Mouse (Mus musculus): ENCODE data around the gene Atg4a-ps.
"Not testable (repeated sequence)": the region's sequence is repeated elsewhere in the genome, so short reads cannot be mapped to it uniquely, and the experiment has no call there.

The Atg4a-ps gene

DNA sequence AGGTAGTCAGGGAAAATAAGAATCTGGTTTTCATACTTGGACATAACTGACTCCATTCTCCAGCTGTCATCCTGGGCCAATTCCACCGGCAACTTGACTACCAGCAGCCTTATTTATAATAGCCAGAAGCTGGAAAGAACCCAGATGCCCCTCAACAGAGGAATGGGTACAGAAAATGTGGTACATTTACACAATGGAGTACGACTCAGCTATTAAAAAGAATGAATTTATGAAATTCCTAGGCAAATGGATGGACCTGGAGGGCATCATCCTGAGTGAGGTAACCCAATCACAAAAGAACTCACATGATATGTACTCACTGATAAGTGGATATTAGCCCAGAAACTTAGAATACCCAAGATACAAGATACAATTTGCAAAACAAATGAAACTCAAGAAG lies at the start of gene Atg4a-ps:
Atg4a-ps (minus strand) TSS at position 101 of the 400 bp plus-strand sequence.
- DNase-seq (ENCODE audit: low spot score in 2 of 2): not testable (repeated sequence)

DNA sequence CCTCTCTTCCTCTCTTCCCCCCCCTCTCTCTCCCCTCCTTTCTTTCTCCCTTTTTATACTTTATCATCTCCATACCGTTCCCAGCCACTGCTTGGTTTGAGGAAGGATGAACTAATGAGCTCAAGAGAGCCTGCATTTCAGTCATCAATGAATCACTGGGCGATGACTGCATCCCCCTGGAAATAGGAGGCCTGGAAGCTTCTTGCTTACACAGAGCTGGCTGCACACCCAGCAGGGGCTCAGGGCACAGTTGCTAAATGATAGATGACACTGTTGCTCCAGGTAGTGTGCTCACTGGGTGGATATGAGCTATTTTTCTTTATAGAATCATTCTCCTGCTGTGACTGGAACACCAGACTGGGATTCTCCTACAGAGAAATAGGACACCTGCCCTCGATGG lies 49.7 kb upstream of the Atg4a-ps start:
- no peak for DNase-seq (ENCODE audit: low spot score in 2 of 2)

DNA sequence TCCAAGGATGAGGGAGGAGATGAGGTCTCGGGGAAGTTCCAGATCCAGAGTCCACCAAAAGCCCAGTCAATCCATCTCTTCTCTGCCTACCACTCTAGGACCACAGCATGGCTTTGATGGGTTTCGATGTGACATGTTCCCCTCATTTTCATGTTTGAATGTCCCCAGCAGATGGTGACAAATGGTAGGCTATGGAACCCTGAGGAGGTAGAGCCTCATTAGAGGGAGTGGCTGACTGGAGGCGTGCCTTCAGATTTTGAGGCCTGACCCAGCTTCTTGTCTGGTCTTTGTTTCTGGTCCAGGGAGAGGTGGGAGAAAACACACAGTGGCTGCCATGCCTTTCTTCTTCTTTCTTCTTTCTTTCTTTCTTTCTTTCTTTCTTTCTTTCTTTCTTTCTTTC lies 44.6 kb upstream of the Atg4a-ps start:
- no peak for DNase-seq (ENCODE audit: low spot score in 2 of 2)

DNA sequence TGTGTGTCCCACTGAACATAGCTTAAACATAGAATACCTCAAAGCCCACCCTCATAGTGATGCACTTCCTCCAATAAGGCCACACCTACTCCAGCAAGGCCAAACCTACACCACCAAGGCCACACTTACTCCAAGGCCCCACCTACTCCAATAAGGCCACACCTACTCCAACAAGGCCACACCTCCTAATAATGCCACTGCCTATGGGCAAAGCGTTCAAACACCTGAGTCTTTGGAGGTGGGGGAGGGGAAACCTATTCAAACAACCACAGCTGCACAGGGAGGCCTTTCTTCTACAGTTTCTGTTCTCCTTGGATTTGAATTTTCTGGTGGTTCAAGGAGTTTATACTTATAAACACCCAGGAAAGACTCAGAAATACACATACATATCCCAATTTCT lies 43.2 kb upstream of the Atg4a-ps start:
- no peak for DNase-seq (ENCODE audit: low spot score in 2 of 2)

DNA sequence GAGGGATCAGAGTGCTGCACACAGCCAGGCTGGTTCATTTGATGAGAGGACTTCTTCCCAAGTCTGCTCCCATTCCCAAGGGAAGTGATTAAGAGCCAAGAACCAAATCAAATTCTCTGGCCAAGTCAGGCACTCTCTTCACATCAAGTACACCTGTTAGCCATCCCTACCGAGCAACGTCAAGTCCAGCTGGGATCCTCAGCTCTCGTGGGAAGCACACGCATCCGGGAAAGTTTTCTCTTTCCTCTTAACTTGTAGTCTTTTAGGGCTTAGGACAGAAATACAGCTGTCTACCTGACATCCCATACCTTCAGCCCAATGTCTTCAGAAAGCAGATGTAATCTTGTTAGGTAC lies 38.1 kb upstream of the Atg4a-ps start:
- DNase-seq (ENCODE audit: low spot score in 2 of 2): no peak

DNA sequence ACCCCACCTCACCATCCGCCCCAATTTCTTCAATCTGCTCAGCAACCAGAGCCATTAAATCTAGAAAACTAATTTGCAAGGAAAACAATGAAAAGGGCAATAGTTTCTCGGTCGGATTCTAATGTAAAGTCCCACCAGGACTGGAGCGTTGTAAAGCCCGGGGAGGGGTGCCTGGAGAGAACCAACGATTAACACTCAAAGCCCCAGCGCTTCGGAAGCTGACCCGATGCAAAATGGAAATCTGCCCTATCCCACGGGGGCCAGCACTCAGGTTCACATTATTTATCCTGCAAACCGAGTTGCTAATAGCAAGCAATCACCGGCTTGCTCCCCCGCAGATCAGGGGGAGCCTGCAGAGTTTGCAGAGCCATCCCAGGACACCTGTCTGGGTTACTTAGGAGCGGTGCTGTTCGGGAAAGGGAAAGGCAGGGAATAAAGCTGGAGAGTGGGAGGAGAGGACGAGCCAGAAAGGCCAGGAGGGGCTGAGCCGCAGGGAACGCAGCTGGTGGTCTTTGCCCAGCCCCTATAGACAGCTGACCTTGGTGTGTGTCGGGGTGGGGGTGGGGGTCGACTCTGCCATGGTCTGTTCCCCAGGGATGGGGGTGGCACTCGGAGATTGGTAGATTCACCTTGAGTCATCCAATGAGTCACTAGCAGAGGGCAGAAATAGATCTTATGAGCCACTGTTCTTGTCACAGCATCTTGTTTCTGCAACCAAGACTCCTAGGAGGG lies 37.5 kb upstream of the Atg4a-ps start:
- peak; percentile 60 to 64 for DNase-seq (ENCODE audit: low spot score in 2 of 2)

DNA sequence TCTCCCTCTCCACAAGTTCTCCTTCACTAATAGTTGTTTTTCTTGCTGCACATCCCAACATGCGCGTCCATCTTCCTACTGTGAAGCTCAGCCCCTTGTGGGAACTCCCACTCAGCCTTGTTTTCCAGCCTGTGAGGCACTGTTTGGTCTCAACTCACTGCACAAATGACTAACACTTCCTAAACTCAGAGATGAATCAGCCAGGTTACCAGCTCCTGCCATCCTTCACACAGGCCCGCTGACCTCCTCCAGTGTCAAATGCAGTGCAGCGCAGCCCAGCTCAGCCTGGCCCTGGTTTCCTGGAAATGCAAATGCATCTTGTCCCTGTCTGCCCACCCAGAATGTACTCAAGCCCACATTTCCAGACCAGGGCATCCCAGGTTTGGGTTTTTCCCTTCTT lies 36.6 kb upstream of the Atg4a-ps start:
- peak; percentile 39 to 55 for DNase-seq (ENCODE audit: low spot score in 2 of 2)

DNA sequence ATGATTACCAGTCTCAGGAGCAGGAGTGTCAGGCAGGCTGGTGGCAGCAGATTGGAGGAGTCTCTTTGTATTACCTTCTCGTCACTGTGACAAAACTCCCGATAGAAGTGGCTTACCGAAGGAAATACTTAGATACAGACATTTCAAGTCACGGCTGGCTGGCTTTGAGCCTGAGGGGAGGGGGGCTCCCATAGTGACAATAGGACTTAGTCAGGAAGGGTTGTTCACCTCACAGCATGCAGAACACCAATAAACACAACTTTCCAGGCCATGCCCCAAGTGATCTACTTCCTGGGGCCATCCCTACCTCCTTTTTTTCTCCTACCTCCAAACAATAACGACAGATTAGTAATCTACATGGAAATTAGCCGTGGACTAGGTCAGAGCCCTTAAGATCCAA lies 32.9 kb upstream of the Atg4a-ps start:
- no peak for DNase-seq (ENCODE audit: low spot score in 2 of 2)

DNA sequence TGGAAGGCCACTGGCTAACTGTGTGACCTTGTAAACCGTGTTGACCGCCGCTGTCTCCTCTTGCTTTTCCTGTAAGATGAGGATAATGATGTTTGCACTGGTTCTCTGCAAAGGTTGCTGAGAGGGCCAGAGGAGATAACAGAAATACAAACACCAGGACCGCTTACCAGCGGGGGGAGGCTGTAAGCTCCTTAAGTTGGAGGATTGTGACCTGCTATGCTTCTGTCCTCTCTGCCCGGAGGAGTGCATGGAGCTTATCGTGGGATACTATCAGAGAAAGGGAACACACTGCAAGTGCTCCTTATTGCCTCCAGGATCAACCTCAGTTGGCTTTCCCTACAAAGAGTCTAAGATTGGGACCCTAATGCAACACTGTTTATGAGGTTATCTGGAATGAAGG lies 26.8 kb upstream of the Atg4a-ps start:
- no peak for DNase-seq (ENCODE audit: low spot score in 2 of 2)

DNA sequence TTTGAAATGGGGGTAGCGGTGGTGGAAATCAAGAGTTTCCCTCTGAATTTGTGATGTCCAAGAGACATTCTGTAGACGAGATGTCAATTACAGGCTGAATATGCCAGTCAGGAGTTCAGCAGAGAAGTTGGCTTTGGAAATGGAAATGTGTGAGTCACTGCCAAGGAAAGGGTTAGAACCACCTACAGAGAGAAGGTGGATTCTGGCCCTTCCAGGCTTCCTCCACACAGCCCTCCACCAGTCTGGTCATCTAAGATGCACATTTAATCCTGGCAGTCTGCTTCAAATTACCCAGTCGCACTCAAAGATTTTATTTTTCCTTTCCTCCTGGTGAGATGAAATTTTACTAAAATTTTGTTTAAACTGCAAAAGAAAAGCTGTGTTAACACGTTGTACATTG lies 26.2 kb upstream of the Atg4a-ps start:
- DNase-seq (ENCODE audit: low spot score in 2 of 2): peak in 1 of 2 experiments; percentile 16

DNA sequence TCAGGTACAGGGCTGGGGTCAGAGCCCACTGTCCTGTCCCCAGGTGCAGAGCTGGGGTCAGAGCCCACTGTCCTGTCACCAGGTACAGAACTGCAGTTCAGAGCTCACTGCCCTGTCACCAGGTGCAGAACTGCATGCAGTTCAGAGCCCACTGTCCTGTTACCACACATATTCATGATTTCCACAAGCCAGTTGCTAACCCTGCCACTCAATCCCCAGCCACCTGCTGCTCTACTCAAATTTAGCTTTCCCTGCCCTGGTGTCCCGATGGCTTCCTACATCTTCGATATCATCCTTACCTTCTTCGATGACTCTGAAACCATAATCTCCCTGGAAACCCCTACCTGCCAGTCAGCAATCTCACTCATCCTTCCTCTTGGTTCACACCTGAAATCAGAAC lies 17.5 kb upstream of the Atg4a-ps start:
- DNase-seq (ENCODE audit: low spot score in 2 of 2): no peak

DNA sequence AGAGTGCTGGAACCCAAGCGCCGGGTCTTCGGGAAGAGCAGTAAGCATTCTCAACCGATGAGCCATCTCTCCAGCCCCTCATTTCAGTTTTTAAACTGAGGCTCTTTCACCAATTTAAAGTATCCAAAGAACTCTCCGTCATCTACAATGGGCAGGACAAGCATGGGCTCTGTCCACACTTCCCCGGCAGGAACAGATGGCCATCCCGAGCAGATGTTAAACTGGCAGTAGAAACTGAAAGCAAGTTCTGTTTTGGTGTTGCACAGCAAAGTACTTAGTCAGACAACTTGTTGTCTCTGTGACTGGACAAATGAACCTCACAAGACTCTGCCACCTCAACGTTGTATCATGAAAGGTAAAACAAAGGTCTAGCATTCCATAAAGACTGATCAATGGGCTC lies 15.8 kb upstream of the Atg4a-ps start:
- peak; percentile 37 to 40 for DNase-seq (ENCODE audit: low spot score in 2 of 2)

DNA sequence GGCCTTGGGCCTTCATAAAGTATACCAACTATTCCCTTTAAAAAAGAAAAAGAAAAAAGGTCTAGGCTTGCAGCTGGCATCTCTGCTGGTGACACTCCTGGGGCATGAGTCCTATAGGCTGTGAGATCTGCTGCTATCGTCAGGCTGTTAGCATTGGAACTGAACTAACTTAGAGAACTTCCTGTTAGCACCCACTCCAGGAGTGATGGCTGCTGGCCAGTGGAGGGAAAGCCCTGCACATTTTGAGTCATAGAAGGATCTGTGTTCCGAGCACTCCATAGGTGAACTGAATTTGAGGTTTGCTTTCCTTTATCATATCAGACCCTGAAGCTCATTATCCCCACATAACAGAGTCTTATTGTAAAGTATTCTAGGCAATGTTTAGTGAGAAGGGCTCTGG lies 14.1 kb upstream of the Atg4a-ps start:
- peak in 1 of 2 experiments; percentile 28 for DNase-seq (ENCODE audit: low spot score in 2 of 2)

DNA sequence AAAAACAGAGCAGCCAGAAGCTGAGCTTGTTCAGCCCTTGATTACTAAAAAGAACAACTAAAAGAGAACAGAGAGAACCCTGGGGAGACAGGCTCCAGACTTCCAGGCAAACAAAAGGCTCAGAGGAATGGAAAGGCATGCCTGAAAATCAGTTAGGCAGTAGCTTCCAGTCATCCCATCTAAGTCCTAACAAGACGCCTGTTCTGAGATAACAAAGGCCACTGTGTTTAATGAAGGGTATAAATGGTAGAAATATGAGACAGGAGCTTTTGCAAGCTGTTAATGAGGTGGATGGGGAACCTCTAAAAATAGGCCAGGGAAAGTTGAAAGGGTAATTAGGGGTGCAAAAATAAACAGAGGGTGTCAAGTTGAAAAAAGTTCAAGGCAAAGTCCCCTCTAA lies 4.5 kb upstream of the Atg4a-ps start:
- DNase-seq (ENCODE audit: low spot score in 2 of 2): no peak

DNA sequence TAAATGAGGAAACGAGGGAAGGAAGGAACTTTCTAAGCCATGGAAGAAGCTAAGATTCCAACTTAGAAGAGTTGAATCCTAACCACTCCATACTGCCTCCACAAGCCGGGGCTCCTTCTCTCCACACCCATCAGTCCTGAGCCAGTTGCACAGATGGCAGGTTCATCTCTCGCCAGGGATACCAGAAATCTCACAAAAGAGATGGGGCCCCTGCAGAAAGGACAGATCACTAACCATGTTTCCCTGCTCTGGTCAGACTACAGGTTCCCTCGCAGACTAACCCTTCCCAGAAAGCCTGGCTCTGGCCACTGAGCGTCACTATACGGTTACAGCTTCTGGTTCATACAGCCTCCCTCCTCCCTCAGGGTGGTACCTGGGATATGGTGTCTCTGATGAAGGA lies 3.8 kb upstream of the Atg4a-ps start:
- no peak for DNase-seq (ENCODE audit: low spot score in 2 of 2)

DNA sequence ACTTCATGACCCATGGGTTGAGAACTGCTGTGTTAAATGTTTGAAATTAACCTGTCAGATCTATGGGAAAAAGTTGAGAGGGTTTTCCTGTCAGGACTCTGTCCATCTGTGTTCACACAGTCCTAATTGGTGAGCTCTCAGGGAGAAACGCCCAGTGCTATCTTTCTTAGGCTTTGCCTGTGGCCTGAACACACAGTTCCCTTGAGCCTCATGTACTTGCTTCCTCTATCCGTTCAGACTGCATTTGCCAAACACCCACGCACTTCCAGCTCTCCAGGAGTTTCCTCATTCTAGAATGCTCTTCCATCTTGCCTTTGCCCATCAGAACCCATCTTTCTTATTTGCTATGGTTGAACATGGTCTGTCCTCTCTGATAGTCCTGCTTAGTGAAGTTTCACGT lies 2.6 kb upstream of the Atg4a-ps start:
- no peak for DNase-seq (ENCODE audit: low spot score in 2 of 2)

DNA sequence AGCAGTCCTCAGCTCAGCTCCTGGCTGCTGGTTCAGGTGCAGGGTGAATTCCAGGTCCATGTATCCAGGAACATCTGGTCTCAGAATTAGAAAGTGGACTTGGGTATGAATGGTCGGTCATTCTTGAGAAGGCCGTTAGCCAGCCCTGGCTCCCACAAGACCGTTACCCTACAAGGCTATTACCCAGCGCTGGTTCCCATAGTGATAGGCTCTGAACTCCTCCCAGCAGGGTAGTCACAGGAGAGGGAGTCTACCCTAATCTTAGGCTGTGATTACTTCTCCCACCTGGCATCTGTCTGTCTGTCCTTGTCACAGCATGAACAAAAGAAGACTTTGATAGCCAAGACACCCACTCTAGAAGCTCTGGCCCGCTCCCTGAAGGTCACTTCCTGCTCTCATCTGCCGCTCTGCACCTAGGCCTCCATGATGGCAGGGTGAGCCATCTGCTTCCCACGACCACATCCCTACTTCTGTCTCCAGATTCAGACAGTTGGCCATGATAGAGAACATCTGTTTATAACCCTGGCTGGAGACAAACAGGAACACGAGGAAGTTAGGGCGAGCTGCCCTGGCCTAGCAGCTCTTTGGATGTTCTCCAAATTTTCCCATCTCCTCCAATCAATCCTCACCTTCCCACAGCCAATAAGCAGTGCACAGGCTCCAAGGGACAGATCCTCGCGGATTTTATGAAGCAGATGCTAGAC lies 1.4 kb upstream of the Atg4a-ps start:
- DNase-seq (ENCODE audit: low spot score in 2 of 2): no peak

DNA sequence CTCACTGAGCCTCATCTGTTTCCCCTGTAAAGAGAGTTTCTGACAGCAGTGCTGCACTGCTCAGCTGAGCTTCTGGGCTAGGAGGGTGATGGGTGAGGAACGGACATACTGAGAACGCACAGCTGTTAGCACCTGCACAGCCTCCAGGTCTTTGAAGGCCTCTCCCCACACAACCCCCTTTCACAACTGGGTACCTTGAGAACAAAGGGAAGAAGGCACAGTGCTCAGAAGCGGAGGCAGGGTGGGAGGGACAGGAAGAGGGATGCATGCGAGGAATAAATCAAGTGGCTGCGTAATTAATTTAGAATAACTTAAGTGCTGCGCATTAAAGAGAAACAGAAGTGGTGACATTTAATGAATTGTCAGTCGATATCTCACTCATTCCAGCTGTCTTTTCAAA lies 4.6 kb downstream of the Atg4a-ps start:
- no peak for DNase-seq (ENCODE audit: low spot score in 2 of 2)

DNA sequence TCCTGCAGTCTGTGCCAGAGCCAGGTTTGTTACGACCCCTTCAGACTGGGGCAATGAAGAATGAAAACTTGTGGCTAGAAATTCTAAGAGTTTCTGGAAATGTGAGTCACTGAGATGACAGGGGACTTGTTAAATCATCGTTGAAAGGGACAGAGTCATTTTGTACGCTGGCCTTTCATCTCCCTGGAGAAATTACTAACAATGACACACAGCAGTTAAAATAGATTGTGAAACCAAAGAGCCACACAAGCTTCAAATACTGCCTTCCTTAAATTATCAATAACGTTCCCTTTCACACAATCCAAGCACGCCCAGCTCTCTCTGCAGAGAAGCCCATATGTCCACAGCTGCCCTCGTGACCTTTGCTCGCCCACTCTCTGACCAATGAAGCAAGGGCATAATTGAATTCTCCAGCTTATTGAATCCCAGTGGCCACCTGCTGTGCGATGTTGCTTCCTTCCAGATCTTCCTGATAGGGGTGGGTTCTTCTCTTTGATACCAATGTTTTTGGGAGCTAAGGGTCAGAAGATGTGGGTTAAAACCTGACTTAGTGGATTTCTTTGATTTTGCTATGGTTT lies 5.6 kb downstream of the Atg4a-ps start:
- no peak for DNase-seq (ENCODE audit: low spot score in 2 of 2)

DNA sequence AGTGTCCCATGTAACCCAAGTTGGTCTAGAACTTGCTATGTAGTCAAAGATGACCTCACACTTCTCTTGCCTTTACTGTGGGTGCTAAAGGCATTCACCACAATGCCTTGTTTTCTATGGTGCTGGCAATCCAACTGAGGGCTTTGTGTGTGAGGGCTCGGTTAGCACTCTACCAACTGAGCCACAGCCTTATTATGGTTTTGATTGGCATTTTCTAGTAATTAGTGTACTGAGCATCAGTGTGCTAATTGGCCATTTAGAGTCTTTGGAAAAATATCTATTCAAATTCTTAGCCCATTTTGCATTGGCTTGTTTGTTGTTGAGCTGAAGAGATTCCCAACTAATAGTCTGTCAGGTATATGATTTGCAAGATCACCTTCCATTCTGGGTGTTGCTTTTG lies 8.2 kb downstream of the Atg4a-ps start:
- DNase-seq (ENCODE audit: low spot score in 2 of 2): no peak

DNA sequence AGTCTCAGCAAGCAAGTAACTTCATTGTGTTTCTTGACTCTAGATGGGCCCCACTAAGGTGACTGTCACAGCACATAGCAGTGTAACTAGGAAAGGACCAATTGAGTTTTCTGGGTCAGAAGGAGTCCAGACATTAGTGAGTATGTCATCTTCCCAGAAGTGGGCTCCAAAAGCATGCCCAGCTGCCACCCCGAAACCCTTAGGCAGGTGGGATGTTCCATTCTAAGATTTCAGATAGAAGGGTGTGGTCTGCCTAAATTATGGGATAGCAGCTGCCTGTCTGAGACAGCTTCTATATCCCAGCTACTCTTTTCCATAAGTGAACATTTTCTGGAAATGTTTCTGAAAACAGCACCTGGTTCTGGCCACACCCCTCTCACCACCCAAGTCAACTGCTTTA lies 11.6 kb downstream of the Atg4a-ps start:
- DNase-seq (ENCODE audit: low spot score in 2 of 2): no peak

DNA sequence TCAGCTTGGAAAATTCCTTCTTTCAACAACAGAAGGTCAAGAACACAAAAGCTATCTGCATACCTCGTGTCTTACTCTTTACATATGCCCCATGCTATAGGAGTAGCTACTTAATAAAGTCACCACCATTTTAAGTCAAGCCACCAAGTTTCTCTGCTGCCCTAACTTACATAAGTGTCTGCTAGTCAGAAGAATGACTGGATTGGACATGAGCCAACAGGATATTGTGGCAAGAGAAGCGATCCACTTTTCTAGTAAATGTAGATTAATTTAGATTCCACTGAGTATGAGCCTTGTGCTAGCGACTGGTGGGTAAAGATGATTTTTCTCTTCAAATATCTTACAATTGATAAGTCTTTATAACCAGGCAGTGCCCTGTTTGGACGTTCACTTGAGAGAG lies 12.0 kb downstream of the Atg4a-ps start:
- DNase-seq (ENCODE audit: low spot score in 2 of 2): no peak

DNA sequence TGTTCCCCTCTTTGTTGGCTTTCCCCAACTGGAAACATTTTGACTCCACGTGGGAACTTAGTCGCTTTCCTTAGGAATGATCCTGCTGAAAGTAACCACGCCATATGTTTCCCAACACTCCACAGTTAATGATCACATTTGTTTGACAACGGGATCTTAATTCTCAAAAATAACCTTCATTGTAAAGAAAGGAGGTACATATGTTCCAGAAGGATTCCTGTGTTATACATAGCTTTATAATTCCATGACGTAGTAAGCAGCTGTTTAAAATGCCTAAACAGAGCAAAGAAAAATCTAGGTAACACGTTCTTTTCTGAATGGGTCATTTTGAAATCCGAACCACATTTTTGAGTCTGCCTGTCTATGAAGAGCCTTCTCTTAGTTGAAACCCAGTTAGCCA lies 12.7 kb downstream of the Atg4a-ps start:
- no peak for DNase-seq (ENCODE audit: low spot score in 2 of 2)
